Mouse (Mus musculus) lung, embryonic 14.5 days (tissue): ENCODE measurements around the gene Lrrc8d. TPM values are rescaled to one million over a fixed set of nuclear protein-coding genes. Genes with fewer than 3 reads are reported as not detected.

Experiments used
- ATAC-seq: fragments of 200-750 bp; cut with Nextera tagmentation; 2 replicates; pipeline ENCODE4 v1.8.0; 2017; ENCODE audit warnings: mild to moderate bottlenecking, moderate TSS enrichment, moderate library complexity; ENCODE audit not compliant: insufficient read depth
- DNase-seq: peaks from one replicate; pipeline ENCODE4 v3.0.0-alpha.2; 2015
- H3K27ac ChIP-seq: fragments of 300-500 bp; sonication (generic); 2 replicates; pipeline ENCODE4 v1.5.1; 2014; ENCODE audit warnings: low read depth, mild to moderate bottlenecking, moderate library complexity
- H3K27me3 ChIP-seq: fragments of 300-500 bp; sonication (generic); 2 replicates; pipeline ENCODE4 v1.6.1; 2014; ENCODE audit warnings: low read length, control low read depth; ENCODE audit not compliant: insufficient read depth
- H3K36me3 ChIP-seq: fragments of 300-500 bp; sonication (generic); 2 replicates; pipeline ENCODE4 v1.6.1; 2014; ENCODE audit warnings: control low read depth; ENCODE audit not compliant: insufficient read depth
- H3K4me1 ChIP-seq: fragments of 300-500 bp; sonication (generic); 2 replicates; pipeline ENCODE4 v1.6.1; 2014; ENCODE audit warnings: antibody characterized with exemption, control low read depth; ENCODE audit not compliant: insufficient read depth
- H3K4me2 ChIP-seq: fragments of 300-500 bp; sonication (generic); 2 replicates; pipeline ENCODE4 v1.6.1; 2014; ENCODE audit warnings: mild to moderate bottlenecking
- H3K4me3 ChIP-seq: fragments of 300-500 bp; sonication (generic); 2 replicates; pipeline ENCODE4 v1.5.1; 2014; ENCODE audit warnings: low read depth, low read length
- H3K9ac ChIP-seq: fragments of 300-500 bp; sonication (generic); 2 replicates; pipeline ENCODE4 v1.6.1; 2014
- H3K9me3 ChIP-seq: fragments of 300-500 bp; sonication (generic); 2 replicates; pipeline ENCODE4 v1.6.1; 2016; ENCODE audit warnings: low read depth, low read length, control low read depth
- CTCF ChIP-seq: IDR thresholded peaks from 2 replicates; pipeline ENCODE4 v1.5.1; 2016; ENCODE audit warnings: antibody characterized with exemption, low read depth
- WGBS: fragments of 180-500 bp; shearing (Covaris S2); extraction: QIAGEN DNeasy Blood & Tissue Kit; methylation state at CpG from one replicate; pipeline ENCODE4 v1.1.7; 2014; 5-methylcytosine and 5-hydroxymethylcytosine counted together
- polyA plus RNA-seq: library from polyadenylated mRNA; unstranded; fragments of >200 nt; fragmentation: Nextera tagmentation; extraction: Ambion mirVana; gene quantifications from 2 replicates; pipeline ENCODE4 v1.2.1, GENCODE M21; 2014

The Lrrc8d gene
- polyA plus RNA-seq, 1 experiment from 2014 or later: 25.0 TPM

GRCm38 (mm10) chr5:105813974-105814373 lies 114.2 kb downstream of the Lrrc8d start:
- H3K9me3 ChIP-seq: peaks cover 12% of the 10 kb centered on the region
- H3K4me3 ChIP-seq: no peak overlapping the region
- no peaks in the 10 kb centered on the region for H3K27me3 ChIP-seq
- H3K4me1 ChIP-seq: no peaks in the 10 kb centered on the region
- no peak for TF ChIP-seq CTCF
- H3K36me3 ChIP-seq: peaks cover 31% of the 10 kb centered on the region
- 89% methylated on average over 10 of the region's 10 CpGs for WGBS
- ATAC-seq: no peak
- DNase-seq: no peak
- H3K27ac ChIP-seq: no peak overlapping the region
- no peak overlapping the region for H3K4me2 ChIP-seq
- no peak overlapping the region for H3K9ac ChIP-seq

- no peaks in the 10 kb centered on the region for H3K4me1 ChIP-seq
- no peak for TF ChIP-seq CTCF
- ATAC-seq (no peak), DNase-seq (no peak)
- H3K36me3 ChIP-seq: peaks cover 31% of the 10 kb centered on the region
- H3K4me2 ChIP-seq: no peak overlapping the region
- no peak overlapping the region for H3K9ac ChIP-seq
- no peaks in the 10 kb centered on the region for H3K27me3 ChIP-seq
- H3K4me3 ChIP-seq: no peak overlapping the region
- H3K9me3 ChIP-seq: peaks cover 12% of the 10 kb centered on the region
- H3K27ac ChIP-seq: no peak overlapping the region
- WGBS: 77% methylated on average over 14 of the region's 14 CpGs
Measured at GRCm38 (mm10) chr5:105816118-105816517, 116.3 kb downstream of the Lrrc8d start.

- no peak for ATAC-seq
- Histone ChIP-seq H3K36me3 (peaks cover 18% of the 10 kb centered on the region), H3K9ac (no peak overlapping the region), H3K4me2 (no peak overlapping the region), H3K27me3 (no peaks in the 10 kb centered on the region), H3K4me3 (no peak overlapping the region), H3K9me3 (peaks cover 9% of the 10 kb centered on the region), H3K27ac (no peak overlapping the region), H3K4me1 (no peaks in the 10 kb centered on the region)
- no peak for TF ChIP-seq CTCF
- 75% methylated on average over 9 of the region's 9 CpGs for WGBS
- peak; percentile 54 for DNase-seq
Measured at GRCm38 (mm10) chr5:105817248-105817976, 117.6 kb downstream of the Lrrc8d start.

GRCm38 (mm10) chr5:105818411-105818810 lies 118.6 kb downstream of the Lrrc8d start:
- Histone ChIP-seq H3K9ac (no peak overlapping the region), H3K27ac (peak overlapping the region; percentile 36; the same call in 1 of the 2 replicates), H3K9me3 (no peaks in the 10 kb centered on the region), H3K27me3 (no peaks in the 10 kb centered on the region), H3K4me3 (no peak overlapping the region), H3K36me3 (peaks cover 8% of the 10 kb centered on the region), H3K4me1 (no peaks in the 10 kb centered on the region), H3K4me2 (no peak overlapping the region)
- 67% methylated on average over 5 of the region's 5 CpGs for WGBS
- DNase-seq: no peak
- TF ChIP-seq CTCF: no peak
- no peak for ATAC-seq

GRCm38 (mm10) chr5:105821390-105821789 lies 121.6 kb downstream of the Lrrc8d start:
- no peak for ATAC-seq
- Histone ChIP-seq H3K9me3 (no peaks in the 10 kb centered on the region), H3K4me1 (0 out of 2 replicates have a peak, but pooled peaks cover 3% of the 10 kb centered on the region), H3K4me3 (no peak overlapping the region), H3K4me2 (no peak overlapping the region), H3K36me3 (no peaks in the 10 kb centered on the region), H3K27me3 (no peaks in the 10 kb centered on the region), H3K9ac (no peak overlapping the region), H3K27ac (no peak overlapping the region)
- no peak for TF ChIP-seq CTCF
- WGBS: 68% methylated on average over 6 of the region's 6 CpGs
- DNase-seq: no peak

GRCm38 (mm10) chr5:105822521-105823498 lies 123.0 kb downstream of the Lrrc8d start:
- no peak for TF ChIP-seq CTCF
- no peaks in the 10 kb centered on the region for H3K9me3 ChIP-seq
- no peaks in the 10 kb centered on the region for H3K36me3 ChIP-seq
- H3K27me3 ChIP-seq: no peaks in the 10 kb centered on the region
- no peak overlapping the region for H3K27ac ChIP-seq
- H3K9ac ChIP-seq: no peak overlapping the region
- H3K4me3 ChIP-seq: no peak overlapping the region
- 57% methylated on average over 15 of the region's 15 CpGs for WGBS
- H3K4me2 ChIP-seq: no peak overlapping the region
- DNase-seq (no peak), ATAC-seq (no peak)
- 0 out of 2 replicates have a peak, but pooled peaks cover 3% of the 10 kb centered on the region for H3K4me1 ChIP-seq

GRCm38 (mm10) chr5:105824282-105824681 lies 124.5 kb downstream of the Lrrc8d start:
- ATAC-seq (no peak), DNase-seq (peak; percentile 63)
- no peak overlapping the region for H3K4me3 ChIP-seq
- WGBS: 57% methylated on average over 7 of the region's 7 CpGs
- 0 out of 2 replicates have a peak, but pooled peaks cover 3% of the 10 kb centered on the region for H3K4me1 ChIP-seq
- TF ChIP-seq CTCF: no peak
- no peak overlapping the region for H3K4me2 ChIP-seq
- no peak overlapping the region for H3K9ac ChIP-seq
- H3K27me3 ChIP-seq: no peaks in the 10 kb centered on the region
- no peaks in the 10 kb centered on the region for H3K36me3 ChIP-seq
- no peak overlapping the region for H3K27ac ChIP-seq
- H3K9me3 ChIP-seq: no peaks in the 10 kb centered on the region
